Mouse (Mus musculus): ENCODE results near the gene Rnf152. TPM values are rescaled to one million over a fixed set of nuclear protein-coding genes. Genes with fewer than 3 reads are reported as not detected.

The Rnf152 gene
- polyA plus RNA-seq, 1 experiment from 2014 or later, result 0.21 TPM

- ATAC-seq, result no peak
- H3K27me3 ChIP-seq, result no peaks in the 10 kb centered on the region
- TF ChIP-seq CTCF (IDR thresholded peaks at IDR 0.05), result no peak
- in situ Hi-C loops (cut with MboI; ENCODE audit: low pct_unique_long_range_greater_than_20kb), result no loop called here
- CTCF ChIA-PET, result interaction anchor here (0.9 to 1.4 kb wide), 3 partner anchors 11 to 28 kb away, joined by 3 read pairs; partner anchors contain the start of gene Rnf152
- POLR2A ChIA-PET, result interaction anchor here (0.5 kb wide), 1 partner anchor 483 kb away, joined by 5 read pairs; no protein-coding TSS in a partner anchor
- no peak for DNase-seq (ENCODE audit: low read depth, low spot score)
Observed at GRCm38 (mm10) chr1:105342305-105342704, 14.2 kb downstream of the Rnf152 start.

- H3K27me3 ChIP-seq, result no peaks in the 10 kb centered on the region
- ChIA-PET CTCF (interaction anchor here (0.6 to 1.4 kb wide), 4 partner anchors 9 to 95 kb away, joined by 3 to 4 read pairs (median 3); no protein-coding TSS in a partner anchor), POLR2A (no interaction called here)
- ATAC-seq (no peak), DNase-seq (ENCODE audit: low read depth, low spot score) (no peak)
- TF ChIP-seq CTCF (IDR thresholded peaks at IDR 0.05), result no peak
- in situ Hi-C loops (cut with MboI; ENCODE audit: low pct_unique_long_range_greater_than_20kb), result no loop called here
Observed at GRCm38 (mm10) chr1:105340943-105341342, 15.6 kb downstream of the Rnf152 start.

GRCm38 (mm10) chr1:105337397-105337796, 19.1 kb downstream of the Rnf152 start:
- in situ Hi-C loops (cut with MboI; ENCODE audit: low pct_unique_long_range_greater_than_20kb), result no loop called here
- TF ChIP-seq CTCF (IDR thresholded peaks at IDR 0.05), result no peak
- ATAC-seq (no peak), DNase-seq (ENCODE audit: low read depth, low spot score) (no peak)
- H3K27me3 ChIP-seq, result no peaks in the 10 kb centered on the region
- ChIA-PET POLR2A (no interaction called here), CTCF (no interaction called here)

- DNase-seq (ENCODE audit: low read depth, low spot score) (no peak), ATAC-seq (no peak)
- in situ Hi-C loops (cut with MboI; ENCODE audit: low pct_unique_long_range_greater_than_20kb), result no loop called here
- H3K27me3 ChIP-seq, result no peaks in the 10 kb centered on the region
- ChIA-PET POLR2A (no interaction called here), CTCF (interaction anchor here (1.1 to 1.6 kb wide), 3 partner anchors 9 to 158 kb away, joined by 3 read pairs; no protein-coding TSS in a partner anchor)
- no peak for TF ChIP-seq CTCF (IDR thresholded peaks at IDR 0.05)
Observed at GRCm38 (mm10) chr1:105336096-105336495, 20.4 kb downstream of the Rnf152 start.

- ChIA-PET POLR2A (no interaction called here), CTCF (no interaction called here)
- H3K27me3 ChIP-seq, result no peaks in the 10 kb centered on the region
- in situ Hi-C loops (cut with MboI; ENCODE audit: low pct_unique_long_range_greater_than_20kb), result no loop called here
- TF ChIP-seq CTCF (IDR thresholded peaks at IDR 0.05), result no peak
- no peak for DNase-seq (ENCODE audit: low read depth, low spot score)
- no peak for ATAC-seq
Observed at GRCm38 (mm10) chr1:105332087-105332731, 24.3 kb downstream of the Rnf152 start.

- CTCF ChIA-PET, result no interaction called here
- H3K27me3 ChIP-seq, result no peaks in the 10 kb centered on the region
- DNase-seq (ENCODE audit: low read depth, low spot score), result no peak
- in situ Hi-C loops (cut with MboI; ENCODE audit: low pct_unique_long_range_greater_than_20kb), result no loop called here
- TF ChIP-seq CTCF (IDR thresholded peaks at IDR 0.05), result no peak
- POLR2A ChIA-PET, result no interaction called here
- no peak for ATAC-seq
Observed at GRCm38 (mm10) chr1:105331605-105332004, 24.9 kb downstream of the Rnf152 start.

- DNase-seq (ENCODE audit: low read depth, low spot score) (no peak), ATAC-seq (no peak)
- TF ChIP-seq CTCF (IDR thresholded peaks at IDR 0.05), result no peak
- ChIA-PET POLR2A (no interaction called here), CTCF (interaction anchor here (1.3 kb wide), 1 partner anchor 32 kb away, joined by 3 read pairs; no protein-coding TSS in a partner anchor)
- no peaks in the 10 kb centered on the region for H3K27me3 ChIP-seq
- in situ Hi-C loops (cut with MboI; ENCODE audit: low pct_unique_long_range_greater_than_20kb), result no loop called here
Observed at GRCm38 (mm10) chr1:105330581-105331320, 25.8 kb downstream of the Rnf152 start.

- TF ChIP-seq CTCF (IDR thresholded peaks at IDR 0.05), result no peak
- no peak for DNase-seq (ENCODE audit: low read depth, low spot score)
- no peak for ATAC-seq
- in situ Hi-C loops (cut with MboI; ENCODE audit: low pct_unique_long_range_greater_than_20kb), result no loop called here
- ChIA-PET CTCF (interaction anchor here (0.8 kb wide), 1 partner anchor 9 kb away, joined by 3 read pairs; no protein-coding TSS in a partner anchor), POLR2A (no interaction called here)
- no peaks in the 10 kb centered on the region for H3K27me3 ChIP-seq
Observed at GRCm38 (mm10) chr1:105327789-105328188, 28.7 kb downstream of the Rnf152 start.

- ATAC-seq, result no peak
- no peaks in the 10 kb centered on the region for H3K27me3 ChIP-seq
- no peak for TF ChIP-seq CTCF (IDR thresholded peaks at IDR 0.05)
- CTCF ChIA-PET, result no interaction called here
- in situ Hi-C loops (cut with MboI; ENCODE audit: low pct_unique_long_range_greater_than_20kb), result no loop called here
- no peak for DNase-seq (ENCODE audit: low read depth, low spot score)
- POLR2A ChIA-PET, result no interaction called here
Observed at GRCm38 (mm10) chr1:105324636-105325035, 31.9 kb downstream of the Rnf152 start.

- ATAC-seq, result no peak
- ChIA-PET CTCF (no interaction called here), POLR2A (no interaction called here)
- no peaks in the 10 kb centered on the region for H3K27me3 ChIP-seq
- no peak for TF ChIP-seq CTCF (IDR thresholded peaks at IDR 0.05)
- no peak for DNase-seq (ENCODE audit: low read depth, low spot score)
- in situ Hi-C loops (cut with MboI; ENCODE audit: low pct_unique_long_range_greater_than_20kb), result no loop called here
Observed at GRCm38 (mm10) chr1:105314010-105314800, 42.3 kb downstream of the Rnf152 start.

Data from Patski (cell line).